Mouse (Mus musculus) ES-E14 (cell line): ENCODE results near the gene 4930432K21Rik. TPM values are rescaled to one million over a fixed set of nuclear protein-coding genes. Genes with fewer than 3 reads are reported as not detected.

Experiments used
- DNase-seq: peaks from one replicate; pipeline ENCODE4 v3.0.0-alpha.2; 2013; ENCODE audit warnings: low read depth, low spot score
- H3K27ac ChIP-seq: 2 replicates; pipeline ENCODE4 v1.5.1; 2012; ENCODE audit warnings: low read depth, mild to moderate bottlenecking, low read length, moderate library complexity, mixed read lengths; ENCODE audit not compliant: poor library complexity, insufficient read depth, severe bottlenecking
- H3K36me3 ChIP-seq: 2 replicates; pipeline ENCODE4 v1.6.1; 2012; ENCODE audit warnings: mild to moderate bottlenecking, low read length, moderate library complexity, mixed read lengths; ENCODE audit not compliant: control insufficient read depth, poor library complexity, insufficient read depth, severe bottlenecking
- H3K4me1 ChIP-seq, 2 experiments: fragments of 150-350 bp in 1 of 2; sonication (generic) in 1 of 2; 2 replicates each; pipeline ENCODE4 v1.6.1; 2012; ENCODE audit warnings: low read length in 2 of 2, mild to moderate bottlenecking in 1 of 2, mixed read lengths in 1 of 2; ENCODE audit not compliant: control insufficient read depth in 2 of 2, insufficient read depth in 2 of 2, poor library complexity in 1 of 2
- H3K4me3 ChIP-seq, 2 experiments: fragments of 150-350 bp in 1 of 2; sonication (generic) in 1 of 2; 2 replicates each; pipeline ENCODE4 v1.5.1; 2012; ENCODE audit warnings: low read length in 2 of 2, low read depth in 1 of 2, mild to moderate bottlenecking in 1 of 2, mixed read lengths in 1 of 2; ENCODE audit not compliant: insufficient read depth in 1 of 2, poor library complexity in 1 of 2, severe bottlenecking in 1 of 2
- H3K9ac ChIP-seq: 2 replicates; pipeline ENCODE4 v1.6.1; 2012; ENCODE audit warnings: low read depth, mild to moderate bottlenecking, low read length, mixed read lengths; ENCODE audit not compliant: poor library complexity, insufficient read depth, severe bottlenecking
- H3K9me3 ChIP-seq: fragments of 150-350 bp; sonication (generic); 2 replicates; pipeline ENCODE4 v1.6.1; 2012; ENCODE audit warnings: low read depth, mild to moderate bottlenecking, low read length; ENCODE audit not compliant: control insufficient read depth, insufficient read depth
- CHD2 ChIP-seq: IDR thresholded peaks from 2 replicates; pipeline ENCODE4 v1.6.1; 2014; ENCODE audit warnings: mild to moderate bottlenecking, low read depth, low read length, inconsistent platforms
- HCFC1 ChIP-seq: IDR thresholded peaks from 2 replicates; pipeline ENCODE4 v1.6.1; 2012; ENCODE audit warnings: low read length, inconsistent platforms, borderline replicate concordance; ENCODE audit not compliant: insufficient read depth
- MAFK ChIP-seq: IDR thresholded peaks from 2 replicates; pipeline ENCODE4 v1.6.1; 2014; ENCODE audit warnings: mild to moderate bottlenecking, low read depth, low read length, inconsistent platforms; ENCODE audit not compliant: insufficient read depth
- ZC3H11A ChIP-seq: IDR thresholded peaks from 2 replicates; pipeline ENCODE4 v1.6.1; 2012; ENCODE audit warnings: low read depth, mild to moderate bottlenecking, inconsistent platforms, low read length, borderline replicate concordance
- ZNF384 ChIP-seq: IDR thresholded peaks from 2 replicates; pipeline ENCODE4 v1.6.1; 2012; ENCODE audit warnings: low read depth, low read length, inconsistent platforms
- in situ Hi-C, 2 experiments: fragments of 600-800 bp; cut with MboI; formaldehyde crosslinking; loops; one replicate each; pipeline ENCODE4 v1.15.1; 2025; ENCODE audit warnings: low sequenced_read_pairs in 2 of 2, inconsistent platforms in 1 of 2; ENCODE audit not compliant: unreplicated experiment in 2 of 2
- total RNA-seq: library from RNA; depleted of rRNA; stranded (reverse); fragments of 300-350 nt; gene quantifications from 2 replicates; pipeline ENCODE4 v1.2.3, GENCODE M21; 2012

The 4930432K21Rik gene
- total RNA-seq, 1 experiment: 4.9 TPM

DNA sequence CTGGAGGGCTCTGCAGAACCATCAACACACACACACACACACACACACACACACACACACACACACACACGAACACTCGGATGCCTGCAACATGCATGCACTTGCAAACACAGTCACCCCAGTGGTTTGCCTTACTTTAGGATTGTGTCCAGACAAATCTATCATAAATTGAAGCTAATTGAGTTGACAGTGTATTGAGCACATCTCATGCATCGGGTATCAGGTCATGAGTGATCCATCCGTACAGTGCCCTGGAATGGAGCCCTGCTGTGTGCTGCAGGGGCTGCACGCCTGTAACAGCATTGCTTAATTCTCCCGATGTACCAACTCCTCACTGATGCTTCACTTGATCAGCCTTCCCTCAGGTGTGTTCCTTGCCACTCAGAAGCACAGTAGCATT is 32.2 kb upstream of the 4930432K21Rik start:
- Histone ChIP-seq H3K4me3 (no peak overlapping the region), H3K4me1 (no peaks in the 10 kb centered on the region), H3K36me3 (no peaks in the 10 kb centered on the region), H3K9ac (no peak overlapping the region), H3K9me3 (no peaks in the 10 kb centered on the region), H3K27ac (no peak overlapping the region)
- in situ Hi-C loops: no loop called here
- DNase-seq: no peak
- no peak for TF ChIP-seq CHD2
- TF ChIP-seq ZNF384: no peak
- no peak for TF ChIP-seq MAFK
- TF ChIP-seq HCFC1: no peak
- no peak for TF ChIP-seq ZC3H11A

DNA sequence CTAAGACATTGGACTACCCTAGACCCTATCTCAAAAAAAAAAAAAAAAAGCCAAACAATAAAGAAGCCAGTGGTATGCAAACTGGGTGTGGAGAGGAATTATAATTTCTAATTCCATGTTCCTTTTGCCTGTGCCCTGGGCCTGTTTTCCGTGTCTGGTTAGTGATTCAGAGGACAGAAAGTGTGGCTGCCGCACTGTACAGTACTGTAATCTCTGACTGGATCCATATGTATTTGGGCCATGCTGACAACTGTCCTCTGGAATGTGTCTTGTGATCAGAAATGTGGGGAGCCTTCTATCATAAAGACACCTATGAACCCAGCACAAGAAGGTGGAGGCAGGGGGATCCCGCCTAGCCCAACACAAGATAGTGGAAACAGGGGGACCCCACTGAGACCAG is 25.7 kb upstream of the 4930432K21Rik start:
- Histone ChIP-seq H3K9me3 (no peaks in the 10 kb centered on the region), H3K9ac (no peak overlapping the region), H3K4me3 (no peak overlapping the region), H3K4me1 (peaks cover 0 to 12% of the 10 kb centered on the region in 2 experiments; a peak in 1 of 4 replicates), H3K27ac (no peak overlapping the region), H3K36me3 (no peaks in the 10 kb centered on the region)
- DNase-seq: no peak
- no peak for TF ChIP-seq ZC3H11A
- no peak for TF ChIP-seq CHD2
- TF ChIP-seq ZNF384: no peak
- no peak for TF ChIP-seq HCFC1
- no peak for TF ChIP-seq MAFK
- in situ Hi-C loops: no loop called here

DNA sequence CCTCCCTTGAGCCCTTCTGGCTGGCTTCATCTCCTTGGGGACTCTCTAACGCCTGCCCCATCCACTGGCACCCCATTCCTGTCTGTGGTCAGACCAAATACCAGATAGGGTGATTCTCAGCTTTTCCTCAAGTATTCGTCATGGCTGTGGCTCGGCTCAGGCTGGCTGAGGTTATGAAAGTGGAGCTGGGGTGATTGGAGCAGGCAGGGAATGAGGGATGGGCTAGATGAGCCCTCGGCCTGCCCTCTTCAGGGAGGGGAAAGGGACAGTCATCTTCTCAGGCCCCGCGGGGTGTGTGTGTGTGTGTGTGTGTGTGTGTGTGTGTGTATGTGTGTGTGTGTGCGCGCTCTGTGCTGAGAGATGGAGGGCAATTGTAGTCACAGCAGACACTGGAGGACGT is 22.2 kb upstream of the 4930432K21Rik start, which contains the start of gene Podnl1:
Gene Podnl1 (plus strand): TSS at position 334 of the 400 bp plus-strand sequence.
- Histone ChIP-seq H3K4me1 (peaks cover 2 to 25% of the 10 kb centered on the region in 2 experiments; a peak in 1 of 4 replicates), H3K4me3 (no peak within 1 kb of the TSS), H3K9me3 (no peaks in the 10 kb centered on the region), H3K9ac (no peak within 1 kb of the TSS), H3K36me3 (no peaks in the 10 kb centered on the region), H3K27ac (no peak within 1 kb of the TSS)
- TF ChIP-seq ZNF384 (no peak), CHD2 (no peak), HCFC1 (no peak), ZC3H11A (no peak), MAFK (no peak)
- in situ Hi-C loops: no loop called here
- DNase-seq: no peak

DNA sequence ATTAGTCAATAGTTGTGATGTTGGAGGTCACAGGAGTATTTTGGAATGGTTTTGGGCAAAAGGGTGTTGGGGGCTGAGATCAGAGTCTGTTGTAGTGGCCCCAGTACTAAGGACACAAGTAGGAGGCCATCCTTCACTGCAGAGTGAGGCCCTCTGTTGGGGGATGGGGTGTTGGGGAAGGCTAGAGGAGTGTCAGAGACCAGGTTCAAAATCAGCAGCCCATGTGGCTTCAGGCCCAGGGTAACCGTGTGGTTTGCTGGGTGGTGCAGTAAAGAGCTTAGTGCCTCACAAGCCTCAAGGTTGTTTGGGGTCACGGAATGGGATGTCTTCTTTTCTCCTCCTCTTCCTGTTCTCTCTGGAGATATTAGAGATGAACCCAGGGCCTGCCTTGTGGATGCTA is 21.1 kb upstream of the 4930432K21Rik start:
- TF ChIP-seq ZNF384 (no peak), MAFK (no peak), ZC3H11A (no peak), HCFC1 (no peak), CHD2 (no peak)
- H3K27ac ChIP-seq: no peak overlapping the region
- no peak overlapping the region for H3K4me3 ChIP-seq
- no peak overlapping the region for H3K9ac ChIP-seq
- in situ Hi-C loops: no loop called here
- peaks cover 2 to 27% of the 10 kb centered on the region in 2 experiments; a peak in 1 of 4 replicates for H3K4me1 ChIP-seq
- no peaks in the 10 kb centered on the region for H3K36me3 ChIP-seq
- DNase-seq: no peak
- H3K9me3 ChIP-seq: no peaks in the 10 kb centered on the region

DNA sequence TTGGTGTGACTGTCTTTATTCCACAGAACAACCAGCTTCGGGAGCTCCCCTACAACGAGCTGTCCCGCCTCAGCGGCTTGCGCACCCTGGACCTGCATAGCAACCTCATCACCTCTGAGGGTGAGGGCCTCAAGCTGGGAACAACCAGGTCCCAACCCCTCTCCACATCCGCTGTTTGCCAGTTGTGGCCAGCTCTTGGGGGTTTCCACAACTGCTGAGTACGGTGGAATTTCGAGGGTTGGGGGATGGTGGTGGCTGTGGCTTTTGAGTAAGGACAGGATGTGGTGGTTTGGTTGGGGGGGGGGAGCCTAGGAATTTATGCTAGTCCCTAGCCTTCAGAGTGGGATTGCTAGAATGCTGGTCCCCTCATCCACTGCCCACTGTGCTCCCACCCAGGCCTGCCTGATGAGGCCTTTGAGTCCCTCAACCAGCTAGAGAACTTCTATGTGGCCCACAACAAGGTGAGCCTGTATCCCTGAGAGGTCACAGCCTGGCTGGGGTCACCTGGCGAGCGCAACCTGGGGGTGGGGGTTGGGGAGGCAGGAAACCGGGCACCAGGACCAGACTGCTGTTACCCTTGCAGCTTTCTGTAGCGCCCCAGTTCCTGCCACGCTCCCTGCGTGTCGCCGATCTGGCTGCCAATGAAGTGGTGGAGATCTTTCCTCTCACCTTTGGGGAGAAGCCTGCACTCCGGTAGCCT is 20.5 kb upstream of the 4930432K21Rik start:
- no peak for DNase-seq
- Histone ChIP-seq H3K27ac (no peak overlapping the region), H3K4me1 (peaks cover 2 to 29% of the 10 kb centered on the region in 2 experiments; a peak in 1 of 4 replicates), H3K4me3 (peak overlapping the region; percentile 31 to 50), H3K9me3 (no peaks in the 10 kb centered on the region), H3K36me3 (no peaks in the 10 kb centered on the region), H3K9ac (peak overlapping the region; percentile 42; the same call in 1 of the 2 replicates)
- in situ Hi-C loops: no loop called here
- no peak for TF ChIP-seq ZNF384
- no peak for TF ChIP-seq CHD2
- no peak for TF ChIP-seq MAFK
